Mouse (Mus musculus): ENCODE data around the gene Gm38392. TPM values are rescaled to one million over a fixed set of nuclear protein-coding genes. Genes with fewer than 3 reads are reported as not detected.

Gene Gm38392
- polyA plus RNA-seq, 1 experiment from 2014 or later: not detected

DNA sequence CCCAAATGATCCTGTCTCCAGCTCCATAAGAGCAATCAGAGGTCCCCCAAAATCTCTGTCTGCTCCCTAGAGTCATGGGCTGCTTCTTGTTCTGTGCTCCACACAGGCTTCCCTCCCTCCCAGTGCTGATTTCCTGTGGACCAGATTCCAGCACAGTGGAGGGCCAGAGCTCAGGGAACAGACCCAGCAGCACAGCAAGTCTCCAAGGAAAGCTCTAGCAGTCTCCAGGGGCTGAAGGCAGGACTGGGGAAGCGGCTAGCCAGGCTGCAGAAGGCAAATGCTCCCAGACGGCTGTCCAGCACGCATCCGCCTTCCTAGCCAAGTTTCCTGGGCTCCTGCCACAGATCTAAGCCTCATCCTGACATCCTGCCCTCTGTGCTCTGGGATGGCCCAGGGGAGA, 58.1 kb downstream of the Gm38392 start:
- peaks cover 10% of the 10 kb centered on the region for H3K27me3 ChIP-seq (ENCODE audit: insufficient read depth, low read length)
- no peak for DNase-seq
- TF ChIP-seq CTCF (IDR thresholded peaks at IDR 0.05; ENCODE audit: low read depth): no peak
- 42% methylated on average over 4 of the region's 4 CpGs for WGBS
- H3K27ac ChIP-seq (ENCODE audit: low read depth): no peak overlapping the region
- no peaks in the 10 kb centered on the region for H3K9me3 ChIP-seq (ENCODE audit: low read depth, low read length)
- no peak overlapping the region for H3K9ac ChIP-seq
- no peak overlapping the region for H3K4me2 ChIP-seq
- ATAC-seq (ENCODE audit: insufficient read depth): no peak
- H3K4me3 ChIP-seq (ENCODE audit: low read depth, low read length): no peak overlapping the region
- H3K36me3 ChIP-seq (ENCODE audit: insufficient read depth): no peaks in the 10 kb centered on the region
- H3K4me1 ChIP-seq (ENCODE audit: insufficient read depth): no peaks in the 10 kb centered on the region

DNA sequence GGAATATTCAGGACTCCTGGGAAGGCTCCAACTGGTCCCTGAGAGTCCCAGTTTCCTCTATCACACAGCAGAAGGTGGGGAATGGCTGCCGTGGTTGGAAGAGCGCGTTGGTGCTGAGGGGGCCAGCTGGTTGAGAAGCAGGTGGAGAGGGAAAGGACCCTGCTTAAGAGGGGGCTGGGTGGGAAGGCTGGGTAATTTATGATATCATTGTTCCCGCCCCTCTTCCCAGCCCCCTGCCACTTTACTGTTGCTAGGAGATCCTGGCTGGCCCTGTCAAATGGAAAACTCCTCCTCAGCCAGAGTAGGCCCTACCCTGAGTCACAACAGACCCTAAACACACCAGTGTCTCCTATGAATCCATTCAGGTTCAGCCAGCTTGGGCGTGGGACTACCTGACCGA, 59.0 kb downstream of the Gm38392 start:
- DNase-seq (no peak), ATAC-seq (ENCODE audit: insufficient read depth) (no peak)
- H3K27ac ChIP-seq (ENCODE audit: low read depth): no peak overlapping the region
- H3K36me3 ChIP-seq (ENCODE audit: insufficient read depth): no peaks in the 10 kb centered on the region
- no peak overlapping the region for H3K9ac ChIP-seq
- no peak overlapping the region for H3K4me2 ChIP-seq
- peaks cover 5% of the 10 kb centered on the region; the same call in 1 of the 2 replicates for H3K27me3 ChIP-seq (ENCODE audit: insufficient read depth, low read length)
- no peaks in the 10 kb centered on the region for H3K4me1 ChIP-seq (ENCODE audit: insufficient read depth)
- H3K9me3 ChIP-seq (ENCODE audit: low read depth, low read length): no peaks in the 10 kb centered on the region
- H3K4me3 ChIP-seq (ENCODE audit: low read depth, low read length): no peak overlapping the region
- WGBS: 48% methylated on average over 6 of the region's 6 CpGs
- no peak for TF ChIP-seq CTCF (IDR thresholded peaks at IDR 0.05; ENCODE audit: low read depth)

DNA sequence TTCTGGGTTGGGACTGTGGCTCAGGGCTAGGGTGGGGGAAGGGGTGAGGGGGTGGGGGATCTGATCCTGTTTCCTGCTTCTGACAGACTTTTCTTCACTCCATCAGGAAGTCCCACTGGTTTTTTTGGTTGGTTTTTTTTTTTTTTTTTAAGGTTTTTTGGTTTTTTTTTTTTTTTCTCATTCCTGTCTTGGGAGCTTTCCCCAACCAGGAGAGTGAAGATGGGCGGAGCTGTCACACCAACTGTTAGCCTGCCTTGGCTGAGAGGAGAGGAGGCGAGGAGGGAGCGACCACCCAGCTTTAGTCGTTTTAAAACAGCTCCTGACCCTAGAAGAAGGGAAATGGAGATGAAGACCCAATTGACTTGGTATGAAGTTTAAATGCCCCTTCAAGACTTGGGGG, 59.8 kb downstream of the Gm38392 start:
- no peak for TF ChIP-seq CTCF (IDR thresholded peaks at IDR 0.05; ENCODE audit: low read depth)
- Histone ChIP-seq H3K4me3 (ENCODE audit: low read depth, low read length) (no peak overlapping the region), H3K4me2 (no peak overlapping the region), H3K9ac (no peak overlapping the region), H3K9me3 (ENCODE audit: low read depth, low read length) (no peaks in the 10 kb centered on the region), H3K4me1 (ENCODE audit: insufficient read depth) (no peaks in the 10 kb centered on the region), H3K27me3 (ENCODE audit: insufficient read depth, low read length) (no peaks in the 10 kb centered on the region), H3K36me3 (ENCODE audit: insufficient read depth) (no peaks in the 10 kb centered on the region), H3K27ac (ENCODE audit: low read depth) (no peak overlapping the region)
- WGBS: 35% methylated on average over 4 of the region's 4 CpGs
- ATAC-seq (ENCODE audit: insufficient read depth) (no peak), DNase-seq (no peak)

DNA sequence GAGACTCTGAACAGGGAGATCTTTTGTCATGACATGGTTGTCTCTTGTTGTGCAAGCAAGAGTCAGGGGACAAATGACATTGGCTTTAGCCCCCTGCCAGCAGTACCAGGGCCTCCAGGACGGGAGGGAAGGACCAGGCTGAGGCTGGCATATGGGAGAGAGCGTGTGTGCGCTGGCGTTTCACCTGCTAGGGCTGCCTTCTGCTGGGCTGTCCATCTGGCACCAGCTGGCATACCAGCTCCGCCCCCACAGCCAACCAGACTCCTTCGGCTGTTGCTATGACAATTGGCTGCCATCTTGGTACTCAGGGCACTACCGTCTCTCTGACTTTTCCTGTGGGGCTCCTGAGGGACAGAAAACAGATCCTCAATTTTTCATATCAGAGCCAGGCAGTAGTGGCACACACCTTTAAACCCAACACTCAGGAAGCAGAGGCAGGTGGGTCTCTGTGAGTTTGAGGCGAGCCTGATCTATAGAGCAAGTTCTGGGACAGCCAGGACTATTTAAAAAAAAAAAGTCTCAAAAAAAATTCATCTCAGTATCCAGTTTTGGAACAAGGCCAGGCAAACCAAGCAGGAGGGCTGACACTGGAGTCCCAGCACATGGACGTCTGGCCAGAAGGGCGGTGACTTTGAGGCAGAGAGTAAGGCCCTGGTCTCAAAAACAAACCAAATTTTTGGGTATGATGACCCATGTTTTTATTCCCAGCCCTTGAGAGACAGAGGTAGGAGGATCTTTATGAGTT, 60.7 kb downstream of the Gm38392 start:
- Histone ChIP-seq H3K27me3 (ENCODE audit: insufficient read depth, low read length) (0 out of 2 replicates have a peak, but pooled peaks cover 3% of the 10 kb centered on the region), H3K9me3 (ENCODE audit: low read depth, low read length) (no peaks in the 10 kb centered on the region), H3K27ac (ENCODE audit: low read depth) (no peak overlapping the region), H3K4me3 (ENCODE audit: low read depth, low read length) (no peak overlapping the region), H3K9ac (no peak overlapping the region), H3K4me2 (no peak overlapping the region), H3K36me3 (ENCODE audit: insufficient read depth) (no peaks in the 10 kb centered on the region), H3K4me1 (ENCODE audit: insufficient read depth) (no peaks in the 10 kb centered on the region)
- no peak for TF ChIP-seq CTCF (IDR thresholded peaks at IDR 0.05; ENCODE audit: low read depth)
- WGBS: 83% methylated on average over 10 of the region's 10 CpGs
- ATAC-seq (ENCODE audit: insufficient read depth) (no peak), DNase-seq (no peak)

DNA sequence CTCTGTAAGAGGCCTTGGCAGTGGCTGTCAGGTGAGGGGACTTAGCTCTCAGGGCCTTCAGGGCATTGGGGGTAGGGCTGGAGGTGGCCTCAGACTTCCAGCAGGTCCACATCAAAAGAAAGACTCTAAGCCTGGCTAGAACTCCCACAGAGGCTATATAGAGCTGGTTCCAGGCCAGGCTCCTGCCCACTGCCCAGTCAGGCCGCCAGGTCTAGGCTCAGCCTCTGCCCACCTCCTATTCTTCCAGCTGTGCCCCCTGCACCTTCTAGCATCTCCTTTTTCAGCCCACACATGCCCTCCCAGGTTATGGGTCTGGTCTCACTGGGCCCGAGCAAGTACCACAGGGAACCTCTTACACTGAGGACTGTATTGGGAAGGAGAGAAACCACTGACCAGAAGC, 62.1 kb downstream of the Gm38392 start:
- peaks cover 15% of the 10 kb centered on the region for H3K27me3 ChIP-seq (ENCODE audit: insufficient read depth, low read length)
- H3K9me3 ChIP-seq (ENCODE audit: low read depth, low read length): no peaks in the 10 kb centered on the region
- no peaks in the 10 kb centered on the region for H3K36me3 ChIP-seq (ENCODE audit: insufficient read depth)
- no peak for TF ChIP-seq CTCF (IDR thresholded peaks at IDR 0.05; ENCODE audit: low read depth)
- ATAC-seq (ENCODE audit: insufficient read depth) (no peak), DNase-seq (no peak)
- H3K4me3 ChIP-seq (ENCODE audit: low read depth, low read length): no peak overlapping the region
- no peak overlapping the region for H3K27ac ChIP-seq (ENCODE audit: low read depth)
- H3K4me2 ChIP-seq: no peak overlapping the region
- no peaks in the 10 kb centered on the region for H3K4me1 ChIP-seq (ENCODE audit: insufficient read depth)
- WGBS: 50% methylated on average over 2 of the region's 2 CpGs
- no peak overlapping the region for H3K9ac ChIP-seq

DNA sequence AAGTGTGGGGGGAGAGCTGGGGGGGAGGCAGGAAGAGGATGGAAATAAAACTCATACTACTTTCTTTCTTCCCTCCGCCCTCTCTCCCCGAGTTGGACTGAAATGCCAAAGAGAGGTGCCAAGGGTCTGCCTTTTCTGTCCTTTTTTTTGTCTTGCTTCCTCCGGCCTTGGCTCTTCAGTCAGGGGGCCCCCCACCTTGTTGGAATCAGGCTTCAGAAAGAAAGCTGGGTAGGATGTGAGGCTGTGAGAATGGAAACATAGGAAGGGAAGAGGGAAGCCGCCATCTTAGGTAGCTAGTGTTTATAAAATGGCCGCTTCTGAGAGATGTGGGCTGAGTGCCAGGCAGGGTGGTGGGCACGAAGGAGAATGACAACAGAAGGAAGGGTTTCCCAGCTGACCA, 64.6 kb downstream of the Gm38392 start:
- Histone ChIP-seq H3K27ac (ENCODE audit: low read depth) (no peak overlapping the region), H3K9ac (no peak overlapping the region), H3K4me1 (ENCODE audit: insufficient read depth) (no peaks in the 10 kb centered on the region), H3K4me2 (no peak overlapping the region), H3K27me3 (ENCODE audit: insufficient read depth, low read length) (peaks cover 38% of the 10 kb centered on the region), H3K9me3 (ENCODE audit: low read depth, low read length) (no peaks in the 10 kb centered on the region), H3K36me3 (ENCODE audit: insufficient read depth) (no peaks in the 10 kb centered on the region), H3K4me3 (ENCODE audit: low read depth, low read length) (no peak overlapping the region)
- ATAC-seq (ENCODE audit: insufficient read depth): no peak
- WGBS: 64% methylated on average over 6 of the region's 6 CpGs
- DNase-seq: no peak
- TF ChIP-seq CTCF (IDR thresholded peaks at IDR 0.05; ENCODE audit: low read depth): no peak

DNA sequence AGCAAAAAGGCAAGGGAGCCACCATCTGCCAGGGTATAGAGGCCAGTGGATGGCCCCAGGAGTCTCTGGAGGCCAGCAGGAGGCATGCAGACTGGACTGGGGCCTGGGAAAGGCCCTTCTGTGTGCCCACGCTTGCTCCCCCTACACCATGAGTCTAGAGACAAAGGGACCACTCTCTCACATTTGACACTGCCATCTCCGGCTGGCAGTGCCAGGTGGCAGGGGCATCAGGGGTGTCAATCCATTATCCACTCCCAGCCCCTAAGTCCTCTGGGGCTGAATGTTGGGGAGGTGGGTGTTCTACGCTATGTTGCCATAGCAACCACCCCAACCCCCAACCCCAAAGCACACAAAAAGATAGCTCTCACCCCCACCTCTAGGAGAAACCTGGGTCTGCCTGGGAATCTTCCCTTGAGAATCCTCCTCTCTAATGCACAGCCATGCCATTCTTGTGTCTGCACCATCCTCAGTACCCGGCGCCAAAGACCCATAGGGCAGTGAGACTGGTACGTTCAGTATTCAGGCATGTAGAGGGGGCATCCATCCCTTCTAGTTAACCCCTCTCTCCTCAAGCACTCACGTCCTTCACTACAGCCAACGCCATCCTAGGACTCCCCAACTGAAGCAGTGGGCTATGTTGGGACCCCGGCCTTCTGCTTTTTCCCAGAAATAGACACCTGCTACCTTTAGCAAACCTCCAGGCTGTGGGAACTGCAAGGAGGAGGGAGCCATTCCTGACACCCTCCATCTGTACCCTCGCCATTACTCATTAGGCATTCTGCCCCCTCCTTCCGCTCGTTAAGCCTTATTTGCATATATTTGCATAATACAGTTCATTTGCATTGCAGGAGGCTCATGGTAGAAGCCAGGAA, 65.3 kb downstream of the Gm38392 start:
- Histone ChIP-seq H3K9ac (no peak overlapping the region), H3K4me3 (ENCODE audit: low read depth, low read length) (no peak overlapping the region), H3K27me3 (ENCODE audit: insufficient read depth, low read length) (peaks cover 45% of the 10 kb centered on the region), H3K4me1 (ENCODE audit: insufficient read depth) (no peaks in the 10 kb centered on the region), H3K27ac (ENCODE audit: low read depth) (no peak overlapping the region), H3K9me3 (ENCODE audit: low read depth, low read length) (no peaks in the 10 kb centered on the region), H3K36me3 (ENCODE audit: insufficient read depth) (no peaks in the 10 kb centered on the region), H3K4me2 (no peak overlapping the region)
- WGBS: 58% methylated on average over 12 of the region's 12 CpGs
- TF ChIP-seq CTCF (IDR thresholded peaks at IDR 0.05; ENCODE audit: low read depth): no peak
- DNase-seq (no peak), ATAC-seq (ENCODE audit: insufficient read depth) (no peak)

Measured in lung, embryonic 14.5 days (tissue).